Mouse (Mus musculus) ES-E14 (cell line): Measurements from ENCODE around the gene Abr. TPM values are rescaled to one million over a fixed set of nuclear protein-coding genes. Genes with fewer than 3 reads are reported as not detected.

Source experiments
- DNase-seq: peaks from one replicate; pipeline ENCODE4 v3.0.0-alpha.2; 2013; ENCODE audit warnings: low read depth, low spot score
- H3K27ac ChIP-seq: 2 replicates; pipeline ENCODE4 v1.5.1; 2012; ENCODE audit warnings: low read depth, mild to moderate bottlenecking, low read length, moderate library complexity, mixed read lengths; ENCODE audit not compliant: poor library complexity, insufficient read depth, severe bottlenecking
- H3K36me3 ChIP-seq: 2 replicates; pipeline ENCODE4 v1.6.1; 2012; ENCODE audit warnings: mild to moderate bottlenecking, low read length, moderate library complexity, mixed read lengths; ENCODE audit not compliant: control insufficient read depth, poor library complexity, insufficient read depth, severe bottlenecking
- H3K4me1 ChIP-seq, 2 experiments: fragments of 150-350 bp in 1 of 2; sonication (generic) in 1 of 2; 2 replicates each; pipeline ENCODE4 v1.6.1; 2012; ENCODE audit warnings: low read length in 2 of 2, mild to moderate bottlenecking in 1 of 2, mixed read lengths in 1 of 2; ENCODE audit not compliant: control insufficient read depth in 2 of 2, insufficient read depth in 2 of 2, poor library complexity in 1 of 2
- H3K4me3 ChIP-seq, 2 experiments: fragments of 150-350 bp in 1 of 2; sonication (generic) in 1 of 2; 2 replicates each; pipeline ENCODE4 v1.5.1; 2012; ENCODE audit warnings: low read length in 2 of 2, low read depth in 1 of 2, mild to moderate bottlenecking in 1 of 2, mixed read lengths in 1 of 2; ENCODE audit not compliant: insufficient read depth in 1 of 2, poor library complexity in 1 of 2, severe bottlenecking in 1 of 2
- H3K9ac ChIP-seq: 2 replicates; pipeline ENCODE4 v1.6.1; 2012; ENCODE audit warnings: low read depth, mild to moderate bottlenecking, low read length, mixed read lengths; ENCODE audit not compliant: poor library complexity, insufficient read depth, severe bottlenecking
- H3K9me3 ChIP-seq: fragments of 150-350 bp; sonication (generic); 2 replicates; pipeline ENCODE4 v1.6.1; 2012; ENCODE audit warnings: low read depth, mild to moderate bottlenecking, low read length; ENCODE audit not compliant: control insufficient read depth, insufficient read depth
- CHD2 ChIP-seq: IDR thresholded peaks from 2 replicates; pipeline ENCODE4 v1.6.1; 2014; ENCODE audit warnings: mild to moderate bottlenecking, low read depth, low read length, inconsistent platforms
- HCFC1 ChIP-seq: IDR thresholded peaks from 2 replicates; pipeline ENCODE4 v1.6.1; 2012; ENCODE audit warnings: low read length, inconsistent platforms, borderline replicate concordance; ENCODE audit not compliant: insufficient read depth
- MAFK ChIP-seq: IDR thresholded peaks from 2 replicates; pipeline ENCODE4 v1.6.1; 2014; ENCODE audit warnings: mild to moderate bottlenecking, low read depth, low read length, inconsistent platforms; ENCODE audit not compliant: insufficient read depth
- ZC3H11A ChIP-seq: IDR thresholded peaks from 2 replicates; pipeline ENCODE4 v1.6.1; 2012; ENCODE audit warnings: low read depth, mild to moderate bottlenecking, inconsistent platforms, low read length, borderline replicate concordance
- ZNF384 ChIP-seq: IDR thresholded peaks from 2 replicates; pipeline ENCODE4 v1.6.1; 2012; ENCODE audit warnings: low read depth, low read length, inconsistent platforms
- in situ Hi-C, 2 experiments: fragments of 600-800 bp; cut with MboI; formaldehyde crosslinking; loops; one replicate each; pipeline ENCODE4 v1.15.1; 2025; ENCODE audit warnings: low sequenced_read_pairs in 2 of 2, inconsistent platforms in 1 of 2; ENCODE audit not compliant: unreplicated experiment in 2 of 2
- total RNA-seq: library from RNA; depleted of rRNA; stranded (reverse); fragments of 300-350 nt; gene quantifications from 2 replicates; pipeline ENCODE4 v1.2.3, GENCODE M21; 2012

Gene Abr
- total RNA-seq, 1 experiment = 28.6 TPM

DNA sequence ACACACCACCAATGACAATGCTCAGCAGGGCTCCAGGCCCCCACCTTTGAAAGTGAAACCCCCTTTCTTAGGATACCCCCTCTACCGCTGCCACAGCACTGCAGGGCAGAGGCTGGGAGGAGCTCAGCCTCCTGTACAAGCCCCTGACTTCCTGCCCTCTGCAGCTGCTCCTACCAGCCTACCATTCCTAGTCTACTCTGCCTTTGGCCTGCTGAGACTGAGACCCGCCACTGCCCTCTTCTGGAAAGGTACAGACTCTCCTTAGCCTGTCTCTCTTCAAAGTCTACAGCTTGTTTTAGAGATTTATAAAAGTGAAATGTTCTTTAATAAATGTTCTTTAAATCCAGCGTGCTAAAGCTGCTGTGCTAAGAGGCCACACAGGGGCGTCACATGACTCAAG lies 193.1 kb downstream of the Abr start:
- Histone ChIP-seq H3K4me1 (no peaks in the 10 kb centered on the region), H3K9ac (no peak overlapping the region), H3K27ac (no peak overlapping the region), H3K4me3 (no peak overlapping the region), H3K9me3 (no peaks in the 10 kb centered on the region), H3K36me3 (peaks cover 7% of the 10 kb centered on the region; the same call in 1 of the 2 replicates)
- TF ChIP-seq CHD2 (no peak), ZC3H11A (no peak), HCFC1 (no peak), MAFK (no peak), ZNF384 (no peak)
- in situ Hi-C loops = no loop called here
- no peak for DNase-seq

DNA sequence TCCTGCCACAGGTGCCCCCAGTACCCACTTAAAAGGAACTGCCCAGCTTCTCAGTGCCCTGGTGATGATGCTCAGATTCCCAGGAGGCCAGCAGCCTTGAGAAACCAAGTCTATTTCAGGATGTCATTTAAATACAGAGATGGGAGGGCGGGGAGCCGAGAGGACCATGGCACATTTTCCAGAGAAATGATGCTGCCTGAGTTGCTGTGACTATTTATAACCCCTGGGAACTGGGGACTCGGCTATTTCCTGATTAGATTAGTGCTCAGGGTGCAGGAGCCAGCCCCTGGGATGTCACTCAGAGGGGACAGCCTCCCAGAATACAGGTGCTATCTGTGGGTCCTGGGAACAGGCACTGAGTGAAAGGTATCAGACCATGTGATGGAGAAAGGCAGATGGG lies 194.3 kb downstream of the Abr start:
- Histone ChIP-seq H3K9me3 (no peaks in the 10 kb centered on the region), H3K27ac (no peak overlapping the region), H3K36me3 (peaks cover 17% of the 10 kb centered on the region; the same call in 1 of the 2 replicates), H3K4me1 (no peaks in the 10 kb centered on the region), H3K9ac (no peak overlapping the region), H3K4me3 (no peak overlapping the region)
- DNase-seq = no peak
- no peak for TF ChIP-seq CHD2
- TF ChIP-seq ZNF384 = no peak
- TF ChIP-seq ZC3H11A = no peak
- TF ChIP-seq HCFC1 = no peak
- no peak for TF ChIP-seq MAFK
- in situ Hi-C loops = no loop called here

DNA sequence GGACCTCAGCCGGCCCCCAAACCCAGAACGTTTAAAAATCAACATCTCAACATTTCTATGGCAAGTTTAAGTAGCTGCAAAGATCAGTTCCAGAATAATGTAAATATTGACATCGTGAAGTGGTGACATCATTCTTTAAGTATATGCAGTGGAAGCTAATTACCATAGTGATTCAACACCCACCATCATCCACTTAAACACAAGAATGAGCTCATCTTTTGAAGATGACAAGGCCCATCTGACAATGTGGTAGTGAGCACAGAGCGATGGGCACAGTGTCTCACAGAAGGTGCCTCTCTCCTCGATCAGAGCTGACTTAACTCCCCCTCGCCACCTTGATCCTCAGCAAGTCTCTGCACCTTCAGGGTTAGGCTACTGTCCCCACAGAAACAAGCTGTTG lies 196.4 kb downstream of the Abr start:
- Histone ChIP-seq H3K9me3 (no peaks in the 10 kb centered on the region), H3K4me3 (no peak overlapping the region), H3K4me1 (no peaks in the 10 kb centered on the region), H3K36me3 (peaks cover 28% of the 10 kb centered on the region; the same call in 1 of the 2 replicates), H3K27ac (no peak overlapping the region), H3K9ac (no peak overlapping the region)
- no peak for TF ChIP-seq ZC3H11A
- TF ChIP-seq HCFC1 = no peak
- TF ChIP-seq CHD2 = no peak
- no peak for TF ChIP-seq MAFK
- TF ChIP-seq ZNF384 = no peak
- in situ Hi-C loops = no loop called here
- DNase-seq = no peak

DNA sequence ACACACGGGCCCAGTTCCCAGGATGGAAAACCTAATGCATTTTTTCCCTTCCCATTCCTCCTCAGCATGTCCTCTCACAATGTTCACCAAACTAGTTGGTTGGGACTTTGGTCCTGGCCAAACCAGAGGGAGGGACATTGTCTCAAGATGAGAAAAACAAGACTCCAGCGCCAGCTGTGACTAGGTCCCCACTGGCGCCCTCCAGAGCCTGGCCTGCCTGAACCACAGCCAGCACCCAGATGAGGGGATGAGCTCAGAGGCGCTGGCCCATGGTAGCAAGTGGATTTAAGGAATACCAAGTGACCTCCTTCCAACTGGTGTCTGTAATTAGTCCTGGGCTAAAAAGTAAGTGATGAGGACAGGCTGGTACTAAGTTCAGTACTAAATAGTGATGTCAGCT lies 201.2 kb downstream of the Abr start:
- Histone ChIP-seq H3K4me1 (no peaks in the 10 kb centered on the region; a peak in 1 of 4 replicates), H3K4me3 (no peak overlapping the region), H3K9ac (no peak overlapping the region), H3K36me3 (peaks cover 57% of the 10 kb centered on the region), H3K27ac (no peak overlapping the region), H3K9me3 (no peaks in the 10 kb centered on the region)
- in situ Hi-C loops = no loop called here
- TF ChIP-seq CHD2 = no peak
- no peak for TF ChIP-seq MAFK
- TF ChIP-seq HCFC1 = no peak
- TF ChIP-seq ZNF384 = no peak
- TF ChIP-seq ZC3H11A = no peak
- DNase-seq = no peak

DNA sequence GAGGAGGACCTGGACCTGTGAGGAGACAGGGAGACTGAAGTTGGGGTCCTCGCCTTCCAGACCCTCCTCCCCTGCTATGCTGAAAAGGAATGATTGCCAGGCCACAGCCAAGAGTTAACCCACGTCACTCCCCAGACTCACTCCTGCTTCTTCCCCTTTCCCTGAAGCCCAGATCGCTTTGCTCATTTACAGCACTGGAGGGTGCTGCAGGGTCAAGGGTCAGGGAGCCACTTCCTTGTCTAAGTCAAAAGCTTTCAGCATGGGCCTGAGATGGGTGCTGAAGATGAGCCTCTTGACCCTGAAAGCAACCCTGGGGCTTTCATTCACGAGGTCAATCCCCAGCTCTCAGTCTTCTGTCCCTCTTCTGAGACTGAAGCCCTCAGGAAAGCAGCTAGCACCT lies 202.9 kb downstream of the Abr start:
- no peaks in the 10 kb centered on the region; a peak in 1 of 4 replicates for H3K4me1 ChIP-seq
- in situ Hi-C loops = no loop called here
- peaks cover 60% of the 10 kb centered on the region for H3K36me3 ChIP-seq
- H3K9ac ChIP-seq = no peak overlapping the region
- no peak overlapping the region for H3K27ac ChIP-seq
- TF ChIP-seq MAFK (no peak), ZNF384 (no peak), ZC3H11A (no peak), HCFC1 (no peak)
- no peak overlapping the region for H3K4me3 ChIP-seq
- DNase-seq = no peak
- no peaks in the 10 kb centered on the region for H3K9me3 ChIP-seq
